Mouse (Mus musculus): ENCODE results near the gene Ankrd53.

Ankrd53 gene

GRCm38 (mm10) chr6:83762344-83762743 lies at the start of gene Ankrd53:
Gene Ankrd53, plus strand, starts transcription at chr6:83762644.
- no peak for DNase-seq

- no peak for DNase-seq
Observed at GRCm38 (mm10) chr6:83713271-83714136, 48.9 kb upstream of the Ankrd53 start.

GRCm38 (mm10) chr6:83714221-83715123 lies 48.0 kb upstream of the Ankrd53 start:
- DNase-seq, result no peak

DNA sequence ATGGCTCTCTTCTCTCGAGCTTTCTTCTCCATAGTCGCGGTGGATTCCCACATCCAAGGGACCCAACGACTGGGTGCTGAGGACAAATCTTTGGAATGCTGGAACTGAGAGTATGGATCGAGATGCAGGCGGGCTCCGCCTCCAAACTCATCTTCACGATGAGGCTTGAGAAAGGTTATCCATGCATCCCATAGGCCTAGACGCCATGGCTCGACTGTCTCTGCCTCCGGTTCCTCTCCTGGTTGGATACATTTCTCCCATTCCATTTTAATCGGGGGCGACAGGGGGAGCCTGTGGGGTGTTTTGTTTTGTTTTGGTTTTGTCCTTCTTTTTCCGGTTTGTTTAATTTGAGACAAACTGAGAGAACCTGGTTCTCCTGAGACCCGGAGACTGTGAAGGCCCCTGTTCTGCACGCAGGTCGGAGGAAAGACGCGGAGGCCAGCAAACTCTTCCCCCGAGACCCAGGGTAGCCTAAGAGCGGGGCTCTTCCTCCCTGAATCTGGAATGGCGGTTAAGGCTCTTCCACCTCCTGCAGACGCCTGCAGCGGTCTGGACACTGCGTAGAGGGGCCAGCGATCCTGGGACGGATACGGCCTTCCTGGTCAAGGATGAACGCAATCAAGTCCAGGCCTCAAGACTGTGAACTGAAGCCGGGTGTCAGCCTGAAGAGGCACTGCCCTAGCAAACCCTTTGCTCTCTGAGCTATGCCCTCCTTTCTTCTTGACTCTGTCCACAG lies 46.8 kb upstream of the Ankrd53 start:
- DNase-seq, result no peak

DNA sequence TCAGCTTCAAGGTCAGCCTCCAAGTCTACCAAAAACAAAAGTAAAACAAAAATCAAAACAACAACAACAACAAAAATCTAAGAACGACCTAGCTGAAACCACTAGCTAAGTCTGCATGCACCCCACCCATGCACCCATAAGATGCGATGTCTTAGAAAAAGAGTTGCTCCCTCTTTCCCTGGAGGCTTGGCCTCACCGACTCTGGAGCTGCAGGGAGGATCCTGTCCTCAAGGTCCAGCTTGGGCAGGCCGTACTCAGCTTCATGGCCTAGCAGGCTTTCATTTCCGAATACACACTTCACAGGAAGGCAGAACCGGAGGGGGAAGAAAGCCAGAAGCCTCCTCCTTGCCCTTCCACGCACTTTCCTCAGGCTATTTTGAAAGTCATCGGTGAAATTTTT lies 45.4 kb upstream of the Ankrd53 start:
- DNase-seq, result no peak

GRCm38 (mm10) chr6:83722526-83722925 lies 39.9 kb upstream of the Ankrd53 start:
- no peak for DNase-seq

DNA sequence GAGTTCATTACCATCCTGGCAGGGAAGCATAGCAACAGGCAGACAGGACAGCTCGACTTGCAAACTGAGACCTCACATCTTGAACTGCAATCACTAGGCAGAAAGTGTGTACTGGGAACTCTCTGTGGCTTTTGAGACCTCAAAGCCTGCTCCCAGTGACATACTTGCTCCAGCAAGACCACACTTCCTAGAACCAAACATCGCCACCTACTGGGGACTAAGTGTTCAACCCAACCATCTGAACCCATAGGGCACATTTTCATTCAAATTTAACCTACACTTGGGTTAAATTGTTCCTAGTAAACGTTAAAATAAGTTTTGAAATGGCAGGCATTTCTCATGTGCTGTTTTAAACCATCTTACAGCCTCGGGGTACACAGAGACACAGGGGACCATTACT lies 35.3 kb upstream of the Ankrd53 start:
- no peak for DNase-seq

- DNase-seq, result peak; percentile 47
Observed at GRCm38 (mm10) chr6:83728488-83728887, 34.0 kb upstream of the Ankrd53 start.

GRCm38 (mm10) chr6:83729350-83729970 lies 33.0 kb upstream of the Ankrd53 start:
- no peak for DNase-seq

- peak; percentile 85 for DNase-seq
Observed at GRCm38 (mm10) chr6:83731128-83731527, 31.3 kb upstream of the Ankrd53 start.

- no peak for DNase-seq
Observed at GRCm38 (mm10) chr6:83737311-83737710, 25.1 kb upstream of the Ankrd53 start.

DNA sequence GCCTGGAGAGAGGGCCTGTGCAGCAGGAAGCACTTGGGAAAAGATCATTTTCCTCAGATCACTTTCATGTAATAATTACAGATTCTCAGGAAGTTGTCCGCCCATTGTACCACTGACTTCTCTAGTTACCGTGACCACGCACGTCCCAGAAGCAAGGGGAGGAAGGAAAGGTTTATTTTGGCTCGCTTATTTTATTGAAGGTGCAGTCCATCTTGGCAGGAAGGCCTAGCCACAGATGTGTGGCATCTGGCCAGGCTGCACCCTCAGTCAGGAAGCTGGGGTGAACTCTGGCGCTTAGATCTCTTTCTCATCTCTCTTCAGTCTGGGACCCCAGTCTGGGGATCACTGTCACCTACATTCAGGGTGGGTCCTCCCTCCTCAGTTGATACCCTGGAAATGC lies 23.8 kb upstream of the Ankrd53 start:
- peak; percentile 12 for DNase-seq

- DNase-seq, result no peak
Observed at GRCm38 (mm10) chr6:83742761-83743160, 19.7 kb upstream of the Ankrd53 start, which contains the start of gene Atp6v1b1. Gene Atp6v1b1, plus strand, starts transcription at chr6:83742990.

GRCm38 (mm10) chr6:83743212-83743611 lies 19.2 kb upstream of the Ankrd53 start:
- DNase-seq, result no peak

GRCm38 (mm10) chr6:83744126-83744525 lies 18.3 kb upstream of the Ankrd53 start:
- DNase-seq, result no peak

GRCm38 (mm10) chr6:83744557-83744956 lies 17.9 kb upstream of the Ankrd53 start:
- peak; percentile 28 for DNase-seq

DNA sequence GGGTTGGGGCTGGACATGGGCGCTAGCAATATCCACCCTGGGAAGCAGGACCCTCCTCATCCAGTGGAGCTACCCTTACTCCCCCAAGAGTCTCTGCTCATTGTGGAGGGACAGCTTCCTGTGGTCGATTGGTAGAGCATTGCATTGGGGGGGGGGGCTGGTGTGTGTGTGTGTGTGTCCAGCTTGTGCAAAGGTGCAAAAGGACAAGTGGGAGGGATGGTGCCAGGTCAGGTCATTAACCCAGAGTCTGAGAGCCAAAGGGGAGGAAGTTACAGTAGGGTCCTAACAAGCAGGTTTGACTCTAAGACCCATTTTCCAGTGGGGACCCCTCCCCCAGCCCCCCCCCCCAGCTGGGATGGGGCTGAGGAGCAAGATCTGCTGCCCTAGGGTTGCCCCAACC lies 17.0 kb upstream of the Ankrd53 start:
- no peak for DNase-seq

DNA sequence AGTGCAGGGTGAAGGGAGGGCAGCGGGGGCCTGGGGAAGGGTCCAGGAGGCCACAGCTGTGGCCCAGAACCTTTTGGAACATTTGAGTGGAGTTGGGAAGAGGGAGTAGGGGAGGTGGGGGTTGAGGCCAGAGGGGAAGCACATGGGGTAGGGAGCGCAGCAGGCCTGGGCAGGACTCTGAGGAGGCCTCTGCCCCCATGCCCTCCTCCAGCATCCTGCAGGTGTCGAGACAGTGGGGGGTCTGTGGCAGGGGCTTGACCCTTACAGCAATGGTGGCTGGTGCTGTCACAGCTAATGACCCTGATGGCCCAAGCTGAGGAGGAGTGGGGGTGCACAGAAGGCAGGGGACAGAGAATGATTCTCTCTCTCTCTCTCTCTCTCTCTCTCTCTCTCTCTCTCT lies 13.2 kb upstream of the Ankrd53 start:
- no peak for DNase-seq

GRCm38 (mm10) chr6:83750171-83750684 lies 12.2 kb upstream of the Ankrd53 start:
- DNase-seq, result peak; percentile 75

DNA sequence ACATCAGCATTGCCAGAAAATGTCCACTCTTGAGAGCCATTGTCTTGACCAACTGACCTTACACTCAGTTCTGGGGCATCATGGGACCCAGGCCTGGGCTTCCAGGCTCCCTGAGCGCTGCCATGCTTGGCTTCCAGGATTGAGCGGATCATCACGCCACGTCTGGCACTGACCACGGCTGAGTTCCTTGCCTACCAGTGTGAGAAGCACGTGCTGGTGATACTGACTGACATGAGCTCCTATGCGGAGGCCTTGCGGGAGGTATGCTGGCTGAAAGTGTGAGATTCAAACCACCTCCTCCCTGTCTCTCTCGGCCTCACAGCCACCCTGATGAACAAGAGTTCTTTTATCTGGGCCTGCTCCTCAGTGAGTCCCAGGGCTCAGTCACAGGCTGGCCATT lies 6.4 kb upstream of the Ankrd53 start:
- no peak for DNase-seq

DNA sequence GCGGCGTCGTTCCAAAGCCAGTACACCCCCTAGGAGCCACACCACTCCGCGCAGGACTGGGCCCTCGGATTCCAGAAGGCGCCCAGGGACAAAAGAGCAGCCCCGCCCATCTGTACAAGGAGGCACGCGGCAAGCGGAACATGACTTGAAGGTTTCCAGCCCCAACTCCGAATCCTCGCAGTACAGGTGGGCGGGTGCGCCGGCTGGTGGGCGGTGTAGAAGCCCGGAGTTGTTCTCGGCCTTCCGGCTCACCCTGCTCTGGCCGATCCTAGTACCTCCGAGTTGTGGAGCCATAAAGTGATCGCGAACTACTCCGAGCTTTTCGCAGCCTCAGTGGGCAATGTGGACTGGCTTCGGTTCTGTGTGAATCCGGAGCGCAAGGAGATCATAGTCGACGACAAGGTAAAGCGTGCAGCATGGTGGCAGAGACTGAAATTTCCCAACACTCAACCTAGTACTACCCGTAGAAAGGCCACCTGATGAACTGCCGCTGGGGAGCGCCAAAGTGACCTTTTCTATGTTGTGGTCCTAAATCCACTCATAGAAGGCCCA lies 512 bp downstream of the Ankrd53 start:
- peak; percentile 51 for DNase-seq

DNA sequence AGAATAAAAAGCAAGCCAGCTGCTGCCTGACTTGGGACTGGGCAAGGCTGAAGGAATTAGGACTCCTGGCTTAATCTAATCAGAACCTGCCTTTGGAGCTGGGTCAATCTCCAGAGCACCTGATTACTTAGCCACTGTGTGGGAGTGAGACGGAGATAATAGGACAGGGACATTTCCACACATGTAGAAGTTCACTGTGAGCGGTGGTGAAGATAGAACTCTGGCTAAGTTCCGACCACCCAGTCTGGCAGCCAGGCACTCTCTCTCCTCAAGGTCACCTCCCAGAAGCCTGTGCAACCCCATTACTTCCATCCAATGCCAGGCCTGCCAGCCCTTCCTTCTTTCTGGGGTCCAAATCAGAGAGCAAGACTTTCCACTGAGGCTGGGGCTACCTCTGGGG lies 4.5 kb downstream of the Ankrd53 start:
- no peak for DNase-seq

Measured in lung, postnatal 36 days (tissue).